Mouse (Mus musculus) neural tube, embryonic 14.5 days (tissue): ENCODE results near the gene Astn2. TPM values are rescaled to one million over a fixed set of nuclear protein-coding genes. Genes with fewer than 3 reads are reported as not detected.

Experiments used
- ATAC-seq: fragments of 200-750 bp; cut with Nextera tagmentation; 2 replicates; pipeline ENCODE4 v1.8.0; 2017; ENCODE audit warnings: low read depth, mild to moderate bottlenecking, moderate TSS enrichment, moderate library complexity
- H3K27ac ChIP-seq: fragments of 300-500 bp; sonication (generic); 2 replicates; pipeline ENCODE4 v1.5.1; 2014; ENCODE audit warnings: low read depth, mild to moderate bottlenecking, control low read depth, low read length, moderate library complexity, mixed read lengths
- H3K27me3 ChIP-seq: fragments of 300-500 bp; sonication (generic); 2 replicates; pipeline ENCODE4 v1.6.1; 2014; ENCODE audit warnings: low read length; ENCODE audit not compliant: control insufficient read depth, insufficient read depth
- H3K36me3 ChIP-seq: fragments of 300-500 bp; sonication (generic); 2 replicates; pipeline ENCODE4 v1.6.1; 2014; ENCODE audit warnings: low read length, mixed read lengths; ENCODE audit not compliant: control insufficient read depth, insufficient read depth
- H3K4me1 ChIP-seq: fragments of 300-500 bp; sonication (generic); 2 replicates; pipeline ENCODE4 v1.6.1; 2014; ENCODE audit warnings: low read length; ENCODE audit not compliant: control insufficient read depth, insufficient read depth
- H3K4me2 ChIP-seq: fragments of 300-500 bp; sonication (generic); 2 replicates; pipeline ENCODE4 v1.6.1; 2014; ENCODE audit warnings: mild to moderate bottlenecking, low read depth, low read length, control low read depth
- H3K4me3 ChIP-seq: fragments of 300-500 bp; sonication (generic); 2 replicates; pipeline ENCODE4 v1.5.1; 2014; ENCODE audit warnings: low read depth, low read length, control low read depth, mixed read lengths
- H3K9ac ChIP-seq: fragments of 300-500 bp; sonication (generic); replicated peaks from 2 replicates; pipeline ENCODE4 v1.6.1; 2014; ENCODE audit warnings: low read depth, mild to moderate bottlenecking, control low read depth, low read length, mixed read lengths
- H3K9me3 ChIP-seq: fragments of 300-500 bp; sonication (generic); 2 replicates; pipeline ENCODE4 v1.6.1; 2016; ENCODE audit warnings: low read length; ENCODE audit not compliant: control insufficient read depth
- WGBS: fragments of 180-500 bp; shearing (Covaris S2); extraction: QIAGEN DNeasy Blood & Tissue Kit; methylation state at CpG from one replicate; pipeline ENCODE4 v1.1.7; 2014; 5-methylcytosine and 5-hydroxymethylcytosine counted together
- polyA plus RNA-seq: library from polyadenylated mRNA; unstranded; fragments of >200 nt; fragmentation: Nextera tagmentation; extraction: Ambion mirVana; gene quantifications from 2 replicates; pipeline ENCODE4 v1.2.1, GENCODE M21; 2014

The Astn2 gene
- polyA plus RNA-seq, 1 experiment from 2014 or later, result 6.3 TPM

- Histone ChIP-seq H3K4me3 (no peak overlapping the region), H3K4me1 (no peaks in the 10 kb centered on the region), H3K27me3 (no peaks in the 10 kb centered on the region), H3K27ac (no peak overlapping the region), H3K9me3 (no peaks in the 10 kb centered on the region), H3K9ac (no peak overlapping the region), H3K36me3 (no peaks in the 10 kb centered on the region), H3K4me2 (no peak overlapping the region)
- no peak for ATAC-seq
- 73% methylated on average over 2 of the region's 2 CpGs for WGBS
Observed at GRCm38 (mm10) chr4:65763823-65764222, 640.6 kb downstream of the Astn2 start.

- WGBS, result 86% methylated on average over 3 of the region's 3 CpGs
- ATAC-seq, result no peak
- no peak overlapping the region for H3K9ac ChIP-seq
Observed at GRCm38 (mm10) chr4:65762116-65762515, 642.3 kb downstream of the Astn2 start.

DNA sequence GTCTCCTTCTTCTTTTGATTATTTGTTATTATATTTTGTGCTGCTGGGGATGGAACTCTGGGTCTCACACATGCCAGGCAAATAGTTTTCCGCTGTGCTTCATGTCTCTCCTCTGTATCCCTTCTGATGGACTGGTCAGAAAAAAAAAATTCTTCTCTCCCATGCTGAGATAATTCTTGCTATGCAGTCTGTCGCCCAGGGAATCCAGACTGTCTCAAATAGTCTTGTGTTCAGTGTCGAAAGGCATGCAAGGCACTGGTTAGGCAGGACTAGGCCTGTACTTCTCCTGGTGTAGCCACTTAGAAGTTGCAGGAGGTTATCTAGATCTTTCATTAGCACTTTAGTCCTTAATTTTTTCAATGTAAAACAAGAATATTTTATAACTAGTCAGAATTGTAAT, 642.8 kb downstream of the Astn2 start:
- Histone ChIP-seq H3K9me3 (no peaks in the 10 kb centered on the region), H3K4me2 (no peak overlapping the region), H3K27ac (no peak overlapping the region), H3K4me1 (no peaks in the 10 kb centered on the region), H3K27me3 (no peaks in the 10 kb centered on the region), H3K36me3 (no peaks in the 10 kb centered on the region), H3K9ac (no peak overlapping the region), H3K4me3 (no peak overlapping the region)
- no peak for ATAC-seq
- WGBS, result 83% methylated on average over 3 of the region's 3 CpGs

More at GRCm38 (mm10) chr4:65762116-65762515, 642.3 kb downstream of the Astn2 start:
- no peaks in the 10 kb centered on the region for H3K4me1 ChIP-seq
- no peak overlapping the region for H3K4me2 ChIP-seq
- no peaks in the 10 kb centered on the region for H3K36me3 ChIP-seq
- H3K27ac ChIP-seq, result no peak overlapping the region
- no peaks in the 10 kb centered on the region for H3K9me3 ChIP-seq
- no peak overlapping the region for H3K4me3 ChIP-seq
- H3K27me3 ChIP-seq, result no peaks in the 10 kb centered on the region

GRCm38 (mm10) chr4:65758875-65759201, 645.6 kb downstream of the Astn2 start:
- Histone ChIP-seq H3K9me3 (no peaks in the 10 kb centered on the region), H3K36me3 (no peaks in the 10 kb centered on the region), H3K27me3 (no peaks in the 10 kb centered on the region), H3K4me1 (no peaks in the 10 kb centered on the region), H3K9ac (no peak overlapping the region), H3K4me2 (no peak overlapping the region), H3K27ac (no peak overlapping the region), H3K4me3 (no peak overlapping the region)
- WGBS, result 48% methylated on average over 1 of the region's 1 CpGs
- ATAC-seq, result 0 out of 2 replicates have a peak, but pooled peaks have one; percentile 45

GRCm38 (mm10) chr4:65758174-65758874, 646.1 kb downstream of the Astn2 start:
- Histone ChIP-seq H3K4me2 (no peak overlapping the region), H3K27ac (no peak overlapping the region), H3K4me1 (no peaks in the 10 kb centered on the region), H3K27me3 (no peaks in the 10 kb centered on the region), H3K9me3 (no peaks in the 10 kb centered on the region), H3K9ac (no peak overlapping the region), H3K36me3 (no peaks in the 10 kb centered on the region), H3K4me3 (no peak overlapping the region)
- 51% methylated on average over 5 of the region's 5 CpGs for WGBS
- ATAC-seq, result peak; percentile 74

GRCm38 (mm10) chr4:65752941-65753340, 651.5 kb downstream of the Astn2 start:
- no peaks in the 10 kb centered on the region for H3K36me3 ChIP-seq
- no peak overlapping the region for H3K9ac ChIP-seq
- H3K27me3 ChIP-seq, result no peaks in the 10 kb centered on the region
- no peak overlapping the region for H3K4me2 ChIP-seq
- H3K27ac ChIP-seq, result no peak overlapping the region
- H3K4me1 ChIP-seq, result no peaks in the 10 kb centered on the region
- ATAC-seq, result no peak
- no peaks in the 10 kb centered on the region for H3K9me3 ChIP-seq
- 86% methylated on average over 3 of the region's 3 CpGs for WGBS
- H3K4me3 ChIP-seq, result no peak overlapping the region

DNA sequence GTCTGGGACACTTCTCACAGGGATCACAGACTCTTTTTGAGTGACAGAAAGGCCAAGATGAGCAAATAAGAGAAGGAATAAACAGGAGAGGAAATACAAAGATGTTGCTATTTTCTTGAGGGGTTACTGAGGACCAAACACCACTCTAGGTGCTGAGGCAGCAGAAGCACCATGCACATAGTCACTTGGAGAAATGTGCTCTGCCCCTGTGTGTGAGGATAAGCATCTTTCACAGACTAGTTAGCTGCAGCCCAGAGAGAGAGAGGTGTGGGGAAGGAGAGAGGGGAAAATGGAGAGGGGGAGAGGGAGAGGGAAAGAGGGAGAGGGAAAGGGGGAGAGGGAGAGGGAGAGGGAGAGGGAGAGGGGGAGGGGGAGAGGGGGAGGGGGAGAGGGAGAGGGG, 659.6 kb downstream of the Astn2 start:
- Histone ChIP-seq H3K36me3 (no peaks in the 10 kb centered on the region), H3K4me1 (peaks cover 12% of the 10 kb centered on the region; the same call in 1 of the 2 replicates), H3K4me2 (no peak overlapping the region), H3K27me3 (no peaks in the 10 kb centered on the region), H3K4me3 (no peak overlapping the region), H3K9ac (no peak overlapping the region), H3K27ac (no peak overlapping the region), H3K9me3 (no peaks in the 10 kb centered on the region)
- ATAC-seq, result no peak

GRCm38 (mm10) chr4:65744088-65744610, 660.3 kb downstream of the Astn2 start:
- Histone ChIP-seq H3K36me3 (no peaks in the 10 kb centered on the region), H3K27ac (no peak overlapping the region), H3K9ac (no peak overlapping the region), H3K27me3 (no peaks in the 10 kb centered on the region), H3K4me1 (peaks cover 12% of the 10 kb centered on the region; the same call in 1 of the 2 replicates), H3K4me2 (no peak overlapping the region), H3K9me3 (no peaks in the 10 kb centered on the region), H3K4me3 (no peak overlapping the region)
- 41% methylated on average over 5 of the region's 5 CpGs for WGBS
- peak; percentile 58; the same call in 1 of the 2 replicates for ATAC-seq

GRCm38 (mm10) chr4:65743160-65743691, 661.2 kb downstream of the Astn2 start:
- no peaks in the 10 kb centered on the region for H3K27me3 ChIP-seq
- H3K36me3 ChIP-seq, result no peaks in the 10 kb centered on the region
- no peak for ATAC-seq
- peaks cover 12% of the 10 kb centered on the region; the same call in 1 of the 2 replicates for H3K4me1 ChIP-seq
- H3K27ac ChIP-seq, result no peak overlapping the region
- H3K4me3 ChIP-seq, result no peak overlapping the region
- H3K9me3 ChIP-seq, result no peaks in the 10 kb centered on the region
- no peak overlapping the region for H3K4me2 ChIP-seq
- H3K9ac ChIP-seq, result no peak overlapping the region
